Mouse (Mus musculus) brain, embryonic 14.5 days (tissue): ENCODE results near the gene Pdzd2. TPM values are rescaled to one million over a fixed set of nuclear protein-coding genes. Genes with fewer than 3 reads are reported as not detected.
A peak's percentile ranks its signal among the peaks of the same experiment; 100 is the strongest.

ENCODE experiments used
- DNase-seq: peaks from one replicate; pipeline ENCODE4 v3.0.0-alpha.2; 2011; ENCODE audit warnings: low read depth
- CTCF ChIP-seq: fragments of 200-500 bp; IDR thresholded peaks from 2 replicates; pipeline ENCODE4 v1.5.1; 2012; ENCODE audit warnings: inconsistent platforms, mild to moderate bottlenecking, moderate library complexity, borderline replicate concordance; ENCODE audit not compliant: insufficient read depth, insufficient read length; ENCODE audit errors: extremely low read depth
- POLR2A ChIP-seq: fragments of 200-500 bp; IDR thresholded peaks from 2 replicates; pipeline ENCODE4 v1.6.1; 2012; ENCODE audit warnings: mild to moderate bottlenecking, inconsistent platforms, borderline replicate concordance; ENCODE audit not compliant: poor library complexity, insufficient read depth, insufficient read length, severe bottlenecking; ENCODE audit errors: extremely low read depth
- polyA plus RNA-seq: library from polyadenylated mRNA; depleted of rRNA; stranded (reverse); fragments of >200 nt; gene quantifications from 2 replicates; pipeline ENCODE4 v1.2.3, GENCODE M21; 2012

Gene Pdzd2
- polyA plus RNA-seq, 1 experiment: 7.7 TPM

- TF ChIP-seq POLR2A (no peak), CTCF (no peak)
- DNase-seq: no peak
Measured at GRCm38 (mm10) chr15:12331300-12331699, 408.4 kb downstream of the Pdzd2 start.

DNA sequence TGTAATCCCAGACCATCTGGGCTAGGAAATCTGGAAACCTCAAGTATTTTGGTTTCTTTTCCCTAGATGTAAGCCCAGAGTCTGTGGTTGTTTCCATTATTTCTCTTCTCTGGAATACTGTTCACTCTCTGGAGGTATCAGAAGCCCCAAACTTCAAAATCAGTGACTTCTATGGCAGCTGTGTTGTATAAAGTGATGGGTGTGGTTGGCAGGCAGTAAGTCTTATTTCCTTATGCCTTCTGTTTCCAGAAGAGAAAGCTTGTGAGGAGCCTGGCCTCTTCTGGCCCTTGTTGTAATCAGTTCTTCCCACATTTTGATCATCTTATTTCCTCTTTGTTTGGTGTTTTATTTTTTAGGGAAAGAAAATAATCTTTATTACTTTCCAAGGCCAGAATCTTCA, 408.8 kb downstream of the Pdzd2 start:
- TF ChIP-seq CTCF (no peak), POLR2A (no peak)
- DNase-seq: peak; percentile 14

DNA sequence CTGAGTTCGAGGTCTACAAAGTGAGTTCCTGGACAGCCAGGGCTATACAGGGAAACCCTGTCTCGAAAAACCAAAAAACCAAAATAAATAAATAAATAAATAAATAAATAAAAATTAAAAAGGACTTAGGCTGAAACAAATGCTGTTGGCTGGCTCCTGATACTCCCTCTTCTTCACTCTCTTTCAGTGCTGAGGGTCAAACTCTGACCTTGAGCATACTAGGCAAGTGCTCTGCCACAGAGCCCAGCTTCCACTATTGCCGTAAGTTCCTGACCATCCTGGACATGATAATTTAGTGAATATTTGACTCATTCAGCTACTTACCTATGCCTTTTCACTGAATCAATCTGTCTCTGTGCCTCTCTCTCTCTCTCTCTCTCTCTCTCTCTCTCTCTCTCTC, 409.3 kb downstream of the Pdzd2 start:
- no peak for DNase-seq
- TF ChIP-seq POLR2A (no peak), CTCF (no peak)

GRCm38 (mm10) chr15:12324326-12324725, 415.4 kb downstream of the Pdzd2 start:
- no peak for DNase-seq
- no peak for TF ChIP-seq POLR2A

- peak; percentile 6 for DNase-seq
- no peak for TF ChIP-seq CTCF
Measured at GRCm38 (mm10) chr15:12322676-12323402, 416.9 kb downstream of the Pdzd2 start.

DNA sequence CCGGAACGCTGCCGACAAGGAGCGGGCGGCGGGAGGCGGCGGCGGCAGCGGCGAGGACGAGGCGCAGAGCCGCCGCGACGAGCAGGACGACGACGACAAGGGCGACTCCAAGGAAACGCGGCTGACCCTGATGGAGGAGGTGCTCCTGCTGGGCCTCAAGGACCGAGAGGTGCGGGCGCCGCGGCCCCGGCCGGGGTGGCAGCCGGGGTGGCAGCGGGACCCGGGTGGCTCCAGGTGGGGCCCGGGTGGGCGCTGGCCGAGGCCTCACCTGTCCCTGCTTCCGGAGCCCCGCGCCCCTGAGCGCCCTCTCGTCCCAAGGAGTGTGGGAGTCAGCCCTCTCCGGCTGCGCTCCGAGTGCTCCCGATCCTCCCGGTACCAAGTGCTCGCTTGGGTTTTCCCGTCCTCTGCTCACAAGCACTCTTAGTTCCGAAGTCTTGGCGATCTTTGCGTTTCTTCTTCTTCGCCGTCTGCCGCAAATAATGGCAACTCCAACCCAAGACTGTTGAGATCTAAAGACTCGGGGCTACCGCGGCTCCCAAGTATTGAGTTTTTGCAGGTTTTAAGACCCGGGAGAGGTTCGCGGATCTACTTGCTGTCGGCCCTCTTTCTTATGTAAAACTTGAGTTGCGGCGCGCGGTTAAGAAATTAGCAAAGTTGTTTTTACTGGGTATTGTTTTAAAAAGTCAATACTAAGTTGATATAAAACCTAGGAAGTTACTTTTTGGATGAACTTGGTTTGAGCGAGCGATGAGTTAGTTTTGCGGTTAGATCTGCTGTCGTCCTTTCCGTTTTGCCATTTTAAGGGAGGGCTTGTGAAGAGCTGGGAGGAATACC, 417.7 kb downstream of the Pdzd2 start, which contains the start of gene 1810049J17Rik:
1810049J17Rik (minus strand) TSS at position 112 of the 834 bp plus-strand sequence.
- DNase-seq: peak; percentile 61
- TF ChIP-seq POLR2A (no peak), CTCF (no peak)

DNA sequence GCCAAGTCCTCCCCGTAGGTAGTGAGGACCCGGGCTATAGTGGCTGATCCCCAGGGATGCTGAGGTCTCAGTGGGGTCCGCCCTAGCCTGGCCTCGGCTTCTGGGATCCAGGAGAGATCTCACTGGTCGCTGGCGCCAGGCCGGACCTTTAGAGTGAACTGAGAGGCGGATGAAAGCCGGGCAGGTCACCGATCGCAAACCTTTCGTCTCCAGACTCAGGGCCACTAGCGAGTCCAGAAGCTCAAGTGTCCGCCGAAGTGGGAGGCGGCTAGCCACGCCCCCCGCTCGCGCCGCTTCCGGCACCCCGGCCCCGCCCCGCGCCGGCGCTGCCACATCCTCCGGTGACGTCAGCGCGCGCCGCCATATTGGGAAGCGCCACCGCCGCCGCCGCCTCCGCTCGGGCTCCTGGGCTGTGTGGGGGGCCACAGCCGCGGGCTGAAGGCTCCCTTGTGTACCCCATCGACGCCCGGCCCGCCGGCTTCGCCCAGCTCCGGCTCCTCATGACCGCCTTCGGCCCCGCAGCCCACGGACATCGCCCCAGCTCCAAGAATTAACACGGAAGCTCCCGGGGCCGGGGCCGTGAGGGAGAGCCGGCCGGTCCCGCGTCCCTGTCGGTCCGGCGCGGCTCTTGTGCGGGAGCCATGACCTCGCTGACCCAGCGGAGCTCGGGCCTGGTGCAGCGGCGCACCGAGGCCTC, 418.5 kb downstream of the Pdzd2 start, which contains the start of gene Golph3:
Golph3 (plus strand) TSS at position 360 of the 697 bp plus-strand sequence.
- TF ChIP-seq POLR2A: peak; percentile 90
- no peak for TF ChIP-seq CTCF
- peak; percentile 97 for DNase-seq

DNA sequence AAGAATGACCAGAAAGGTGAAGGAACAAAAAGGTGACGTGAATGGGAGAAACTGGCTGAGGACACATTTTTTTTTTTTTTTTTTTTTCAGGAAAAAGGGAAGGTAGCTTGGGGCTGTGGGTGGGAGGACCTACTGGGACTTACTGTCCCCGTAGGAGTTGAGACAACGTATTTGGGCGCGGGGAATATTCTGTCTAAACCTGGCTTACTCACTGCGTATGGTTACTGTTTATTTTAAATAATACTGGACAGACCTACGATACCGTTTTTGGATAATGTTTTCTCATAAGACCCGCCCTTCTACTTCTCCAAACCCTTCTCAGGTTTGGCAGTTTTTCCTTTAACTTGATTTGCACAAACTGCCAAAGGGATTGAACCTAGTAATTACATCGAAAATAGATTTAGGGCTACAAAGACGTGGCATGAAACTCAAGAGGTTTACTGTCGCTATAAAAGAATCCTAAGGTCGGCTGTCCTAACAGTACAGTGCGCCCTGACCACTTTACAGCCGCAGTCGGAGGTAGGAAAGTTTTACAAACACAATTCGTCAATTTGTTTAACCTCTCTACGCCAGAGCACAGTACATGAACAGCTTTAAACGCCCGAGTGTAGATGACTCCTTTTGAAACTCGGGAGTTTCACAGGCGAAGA, 419.2 kb downstream of the Pdzd2 start:
- TF ChIP-seq CTCF (no peak), POLR2A (no peak)
- DNase-seq: no peak

DNA sequence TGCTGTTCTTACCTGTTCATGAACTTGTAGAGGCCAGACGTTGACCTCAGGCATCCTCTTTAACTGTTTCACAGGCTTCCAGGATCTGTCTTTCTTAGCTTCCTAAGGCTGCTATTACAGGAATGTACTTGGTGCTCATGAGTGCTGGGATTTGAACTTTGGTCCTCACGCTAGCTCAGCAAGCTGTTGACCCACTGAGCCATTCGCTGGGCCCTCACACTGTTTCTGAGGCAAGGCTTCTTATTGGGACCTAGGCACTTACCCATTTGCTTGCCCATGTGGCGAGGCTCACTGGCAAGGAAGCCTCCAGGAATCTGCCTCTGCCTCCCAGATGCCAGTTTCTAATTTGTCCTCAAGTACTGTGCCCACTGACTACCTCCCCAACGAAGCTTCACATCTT, 419.8 kb downstream of the Pdzd2 start:
- TF ChIP-seq CTCF (no peak), POLR2A (no peak)
- DNase-seq: no peak

GRCm38 (mm10) chr15:12318451-12318850, 421.3 kb downstream of the Pdzd2 start:
- no peak for DNase-seq
- TF ChIP-seq POLR2A (no peak), CTCF (no peak)

GRCm38 (mm10) chr15:12317290-12317689, 422.4 kb downstream of the Pdzd2 start:
- TF ChIP-seq POLR2A (no peak), CTCF (no peak)
- no peak for DNase-seq
